Mouse (Mus musculus) monocyte, adult 5-6 weeks (primary cell): ENCODE measurements around the gene Pnmal2. TPM values are rescaled to one million over a fixed set of nuclear protein-coding genes. Genes with fewer than 3 reads are reported as not detected.
A peak's percentile ranks its signal among the peaks of the same experiment; 100 is the strongest.

Experiments used
- ATAC-seq: fragments of 153-309, 156-312 bp; replicated peaks from 2 replicates; pipeline ENCODE4 v1.8.0; 2017; ENCODE audit warnings: mild to moderate bottlenecking; ENCODE audit not compliant: low TSS enrichment, insufficient number of reproducible peaks, severe bottlenecking, poor library complexity, low FRiP score
- total RNA-seq: library from RNA; stranded (forward); fragments of 200-1000, 200-491, 200-594 nt; gene quantifications from 3 replicates; pipeline ENCODE4 v1.2.3, GENCODE M21; 2017

Pnmal2 gene
- total RNA-seq, 1 experiment from 2014 or later, result not detected

DNA sequence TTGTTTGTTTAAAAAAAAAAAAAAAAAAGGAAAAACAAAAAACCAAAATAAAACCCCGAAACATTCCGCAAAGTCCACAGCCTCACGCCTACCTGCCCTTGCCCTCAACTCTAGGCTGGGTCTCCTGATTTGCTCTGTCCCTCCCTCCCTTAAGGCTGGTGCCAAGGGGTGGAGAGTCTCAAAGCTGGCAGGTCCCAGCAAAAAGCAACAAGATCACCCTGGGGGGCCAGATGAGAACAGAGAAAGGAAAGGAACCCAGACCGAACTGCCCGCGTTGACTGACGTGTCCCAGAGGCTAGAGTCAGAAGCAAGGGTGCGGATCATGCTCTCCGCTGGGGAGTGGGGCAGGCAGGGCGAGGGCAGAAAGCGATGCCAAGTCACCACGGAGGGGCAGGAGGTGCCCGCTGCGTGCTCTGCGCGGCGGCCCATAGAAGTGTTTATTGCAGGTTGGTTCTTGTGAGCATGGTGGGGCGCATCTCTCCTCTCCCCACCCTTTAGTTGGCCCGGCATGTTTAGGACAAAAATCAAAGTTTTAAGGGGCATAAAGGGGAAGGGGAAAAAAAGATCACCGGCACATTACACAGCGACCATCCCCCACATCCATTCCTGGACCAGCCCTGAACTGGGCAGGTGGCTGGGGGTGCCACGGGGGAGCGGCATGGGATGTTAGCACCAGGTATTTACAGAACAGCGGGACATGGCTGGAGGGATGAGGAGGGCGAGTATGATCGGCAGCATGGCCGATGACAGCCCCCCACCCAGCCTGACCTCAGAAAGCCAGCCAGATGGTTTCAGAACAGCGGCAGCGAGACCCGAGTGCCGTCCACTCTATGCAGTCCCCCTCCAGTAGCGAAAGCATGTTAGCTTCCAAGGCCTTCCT lies 28.8 kb upstream of the Pnmal2 start:
- ATAC-seq, result no peak

DNA sequence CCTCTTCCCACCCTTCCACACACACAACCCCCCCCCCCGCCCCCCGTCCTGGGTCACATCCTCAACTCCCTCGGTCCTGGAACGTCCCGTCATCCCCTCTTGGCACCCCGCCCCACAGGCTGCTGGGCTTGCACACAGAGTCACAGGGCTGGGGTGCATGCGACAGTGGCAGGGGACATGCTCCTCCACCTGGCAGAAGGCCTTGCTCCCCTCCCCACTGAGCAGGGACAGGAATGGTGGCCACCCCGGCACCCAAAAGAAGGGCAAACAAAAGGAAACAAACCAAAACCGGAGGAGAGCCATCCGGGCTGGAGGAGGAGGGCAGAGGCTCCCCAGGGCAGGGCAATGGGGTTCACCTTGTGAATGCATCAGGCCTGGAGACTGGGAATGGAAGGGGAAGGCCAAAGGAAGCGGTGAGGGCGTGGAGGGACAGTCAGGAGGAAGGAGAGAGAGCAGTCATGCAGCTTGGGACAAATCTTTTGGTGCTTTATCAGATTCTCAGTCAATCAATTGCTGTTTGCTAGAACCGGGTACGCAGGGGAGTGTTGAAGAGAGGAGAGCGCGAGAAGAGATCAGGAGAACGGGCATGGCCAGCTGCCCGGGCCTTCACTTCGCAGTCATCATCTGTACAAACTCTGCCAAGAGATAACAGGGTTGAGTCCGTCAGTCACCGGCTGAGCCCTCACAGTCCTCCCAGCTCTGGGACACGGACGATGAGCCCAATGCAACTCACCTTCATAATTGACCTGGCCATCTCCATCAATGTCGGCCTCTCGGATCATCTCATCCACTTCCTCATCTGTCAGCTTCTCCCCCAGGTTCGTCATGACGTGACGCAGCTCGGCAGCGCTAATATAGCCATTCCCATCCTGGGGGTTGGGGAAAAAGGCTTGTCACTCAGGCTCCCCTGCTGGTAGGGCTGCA lies 27.9 kb upstream of the Pnmal2 start:
- ATAC-seq, result no peak

DNA sequence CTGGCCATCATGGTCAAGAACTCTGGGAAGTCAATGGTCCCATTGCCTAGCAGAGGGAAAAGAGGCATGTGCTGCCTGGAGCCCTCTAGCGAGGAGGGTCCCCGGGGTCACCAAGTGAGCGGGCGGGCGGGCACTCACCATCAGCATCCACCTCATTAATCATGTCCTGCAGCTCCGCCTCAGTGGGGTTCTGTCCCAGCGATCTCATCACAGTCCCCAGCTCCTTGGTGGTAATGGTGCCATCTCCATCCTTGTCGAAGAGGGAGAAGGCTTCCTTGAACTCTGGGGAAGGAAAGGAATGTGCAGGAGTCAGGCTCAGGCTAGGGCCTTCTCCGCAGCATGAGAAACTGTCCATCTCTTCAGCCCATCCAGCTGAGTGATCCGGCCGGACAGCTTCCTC lies 27.0 kb upstream of the Pnmal2 start:
- no peak for ATAC-seq

DNA sequence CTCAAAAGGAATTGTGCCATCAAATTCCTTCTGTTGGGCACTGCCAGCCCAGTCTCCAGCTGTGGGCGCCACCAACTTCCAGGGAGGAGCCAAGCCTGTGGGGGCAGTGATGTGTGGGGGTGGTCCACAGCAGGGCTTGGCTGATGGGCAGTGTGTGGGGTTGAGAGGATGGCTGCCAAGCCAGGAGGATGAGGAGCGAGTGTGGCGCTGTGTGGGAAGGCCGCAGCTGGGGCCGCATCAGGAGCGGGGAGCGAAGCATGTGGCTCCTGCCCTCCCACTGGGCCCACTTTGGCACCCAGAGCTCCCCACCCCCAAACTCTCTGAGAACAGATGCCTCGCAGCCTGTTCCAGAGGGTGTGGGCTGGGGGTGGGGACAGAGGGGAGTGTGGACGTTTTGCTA lies 26.5 kb upstream of the Pnmal2 start:
- ATAC-seq, result no peak

DNA sequence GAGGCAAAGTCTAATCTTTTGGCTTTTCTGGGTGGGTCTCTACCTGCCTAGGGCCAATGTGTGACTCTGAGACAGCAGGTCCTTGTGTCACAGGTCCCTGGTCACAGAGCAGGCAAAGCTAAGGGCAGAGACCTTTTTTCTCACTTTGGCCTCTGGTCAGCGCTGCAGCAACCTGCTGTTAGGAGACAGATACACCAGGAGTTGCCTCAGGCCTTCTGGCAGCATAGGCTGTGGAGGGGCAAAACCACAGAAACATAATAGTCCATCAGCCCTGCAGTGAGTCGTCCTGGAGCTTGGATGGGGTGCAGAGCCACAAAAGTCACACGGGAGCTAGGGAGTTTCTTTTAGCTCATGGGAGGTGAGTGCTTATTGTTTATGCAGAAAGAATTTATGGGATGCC lies 25.8 kb upstream of the Pnmal2 start:
- ATAC-seq, result no peak

DNA sequence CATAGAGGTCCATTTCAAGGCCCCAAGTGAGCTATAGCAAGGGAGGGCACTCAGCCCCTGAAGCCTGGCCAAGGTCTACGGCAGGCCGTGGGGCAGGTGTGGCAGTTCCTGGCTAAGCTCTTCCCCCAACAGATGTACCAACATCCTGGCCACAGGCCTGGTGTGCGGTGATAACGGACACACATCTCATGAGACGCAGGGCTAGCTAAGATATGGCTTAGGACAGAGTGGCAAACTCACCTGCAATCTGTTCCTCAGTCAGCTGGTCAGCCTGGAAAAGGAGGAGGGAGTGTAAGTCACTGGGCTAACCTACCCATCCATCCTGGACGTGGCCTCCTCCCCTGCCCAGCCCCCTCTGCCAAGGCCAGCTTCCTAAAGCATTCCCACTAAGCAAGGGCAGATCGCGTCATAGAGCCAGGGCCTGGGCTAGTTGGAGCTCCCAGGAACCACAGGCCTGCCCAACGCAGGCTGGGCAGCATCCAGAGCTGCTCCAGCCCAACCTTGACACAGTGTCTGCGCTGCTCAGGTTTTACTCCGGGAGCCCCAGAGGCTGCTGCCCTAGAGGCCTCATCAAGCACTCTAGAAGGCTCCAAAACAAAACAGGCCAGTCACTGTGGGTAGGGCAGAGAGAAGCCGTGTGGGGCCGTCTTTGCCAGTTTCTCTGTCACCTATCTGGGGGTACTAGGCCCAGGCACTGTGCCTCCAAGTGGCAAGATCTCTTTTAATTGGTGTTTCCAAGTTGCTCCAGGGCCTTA lies 24.9 kb upstream of the Pnmal2 start:
- ATAC-seq, result no peak

DNA sequence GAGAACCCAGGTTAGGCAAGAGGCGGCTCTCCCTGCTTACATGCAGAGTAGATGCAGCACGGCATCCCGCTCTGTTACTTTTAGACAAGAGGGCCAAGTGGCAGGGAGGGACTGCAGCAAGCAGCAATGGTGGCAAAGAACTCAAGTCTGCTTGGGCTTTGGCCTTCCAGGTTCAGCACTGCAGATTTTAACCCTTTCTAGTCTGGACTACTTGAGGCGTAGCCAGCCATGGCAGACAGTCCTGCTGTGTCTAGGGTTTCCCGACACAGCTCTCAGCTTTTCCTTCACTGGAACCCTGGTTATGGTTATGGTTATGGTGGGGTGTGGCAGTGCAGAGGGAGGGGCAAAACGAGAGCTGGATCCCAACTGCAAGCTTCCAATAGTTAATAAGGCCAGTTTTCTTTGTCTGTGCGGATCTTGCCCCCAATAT lies 24.3 kb upstream of the Pnmal2 start:
- ATAC-seq, result no peak

DNA sequence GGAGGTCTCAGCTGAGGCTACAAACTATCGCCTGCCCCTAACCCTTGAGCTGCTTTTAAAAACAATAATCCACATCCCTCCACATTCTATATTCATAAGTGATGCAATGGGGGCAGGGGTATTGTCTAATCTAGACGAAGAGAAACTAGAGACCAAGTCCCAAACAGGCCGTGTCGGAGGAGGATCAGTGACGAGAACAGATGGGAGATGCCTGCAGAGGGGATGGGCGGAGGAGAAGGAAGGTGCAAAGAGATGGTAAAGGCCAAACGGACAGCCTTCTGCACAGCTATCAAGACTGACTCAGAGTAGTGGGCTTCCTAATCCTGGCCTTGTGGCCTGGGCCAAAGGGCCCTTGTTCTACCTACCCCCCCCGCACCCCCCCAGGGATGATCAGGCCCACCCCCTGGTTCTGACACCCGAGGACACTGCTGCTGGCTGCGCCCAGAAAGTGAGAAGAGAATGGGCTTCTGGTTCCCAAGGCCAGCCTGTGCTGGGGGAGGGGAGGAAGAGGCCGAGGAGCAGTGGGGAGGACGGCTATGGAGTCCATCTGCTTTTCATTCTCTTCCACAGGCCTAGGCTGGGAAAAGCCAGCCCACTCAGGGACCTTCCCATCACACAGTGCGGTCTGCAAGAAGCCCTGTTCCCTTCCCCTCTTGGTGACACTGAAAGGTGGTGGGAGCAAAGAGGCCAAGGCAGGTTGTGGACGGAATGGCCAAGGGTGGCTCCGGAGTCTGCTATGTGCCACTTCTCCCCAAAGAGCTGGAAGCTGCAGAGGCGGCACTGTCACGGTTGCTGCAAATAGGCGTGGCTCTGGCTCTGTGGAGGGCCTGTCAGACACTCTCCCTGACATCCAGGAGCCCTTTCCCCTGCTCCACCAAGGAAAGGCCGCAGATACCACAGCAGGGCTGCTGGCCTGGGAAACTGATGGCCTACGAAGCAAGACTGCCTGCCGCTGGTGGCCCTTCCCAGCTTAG lies 23.4 kb upstream of the Pnmal2 start:
- no peak for ATAC-seq

DNA sequence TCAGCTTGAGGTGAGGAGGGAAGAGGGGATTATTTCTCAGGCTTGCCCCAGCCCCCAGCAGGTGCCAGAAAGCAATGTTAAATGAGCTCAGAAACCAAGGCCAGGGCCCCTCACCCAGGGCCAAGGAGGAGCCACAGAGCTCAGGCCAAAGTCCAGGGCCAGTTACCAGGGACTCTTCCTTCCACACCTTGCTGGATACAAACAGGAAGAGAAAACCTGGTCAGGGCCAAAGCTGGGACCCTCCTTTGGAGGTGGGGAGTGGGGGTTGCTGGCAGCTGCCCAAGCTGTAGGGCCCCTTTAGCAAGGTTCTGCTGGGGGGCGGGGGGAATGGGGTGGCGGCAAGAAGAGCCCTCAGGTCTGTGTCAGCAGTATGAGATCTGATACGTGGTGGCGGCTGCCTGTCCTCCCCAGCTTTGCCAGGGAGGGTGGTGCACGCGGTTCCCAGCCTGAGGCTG lies 22.6 kb upstream of the Pnmal2 start:
- no peak for ATAC-seq

DNA sequence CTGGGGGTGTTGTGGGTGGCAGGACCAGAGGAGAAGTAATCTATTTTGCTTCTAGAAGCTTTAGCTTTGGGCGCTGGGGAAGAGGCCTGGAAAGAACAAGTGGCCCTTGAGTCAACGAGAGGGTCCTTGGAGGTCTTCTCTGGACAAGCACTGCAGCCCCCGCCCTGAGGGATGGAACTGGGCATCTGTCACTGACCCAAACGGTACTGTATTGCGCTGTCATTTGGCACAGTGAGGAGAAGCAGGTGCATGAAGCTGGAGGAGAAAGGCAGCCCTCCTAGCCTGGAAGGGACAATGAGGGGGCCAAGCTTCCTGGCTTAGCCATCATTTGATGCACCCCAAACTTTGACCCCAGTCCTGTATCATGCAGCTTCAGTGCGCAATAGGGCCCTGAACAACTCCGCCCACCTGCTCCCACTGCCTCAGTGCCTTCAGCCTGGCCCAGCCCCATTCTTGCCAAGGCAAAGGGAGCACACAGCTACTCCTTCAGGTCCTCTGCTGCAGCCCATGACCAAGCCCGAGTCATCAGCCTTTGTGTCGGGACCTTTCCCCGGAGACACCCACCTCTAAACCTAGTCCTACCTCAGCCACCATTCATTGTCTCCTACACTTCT lies 22.0 kb upstream of the Pnmal2 start:
- no peak for ATAC-seq

DNA sequence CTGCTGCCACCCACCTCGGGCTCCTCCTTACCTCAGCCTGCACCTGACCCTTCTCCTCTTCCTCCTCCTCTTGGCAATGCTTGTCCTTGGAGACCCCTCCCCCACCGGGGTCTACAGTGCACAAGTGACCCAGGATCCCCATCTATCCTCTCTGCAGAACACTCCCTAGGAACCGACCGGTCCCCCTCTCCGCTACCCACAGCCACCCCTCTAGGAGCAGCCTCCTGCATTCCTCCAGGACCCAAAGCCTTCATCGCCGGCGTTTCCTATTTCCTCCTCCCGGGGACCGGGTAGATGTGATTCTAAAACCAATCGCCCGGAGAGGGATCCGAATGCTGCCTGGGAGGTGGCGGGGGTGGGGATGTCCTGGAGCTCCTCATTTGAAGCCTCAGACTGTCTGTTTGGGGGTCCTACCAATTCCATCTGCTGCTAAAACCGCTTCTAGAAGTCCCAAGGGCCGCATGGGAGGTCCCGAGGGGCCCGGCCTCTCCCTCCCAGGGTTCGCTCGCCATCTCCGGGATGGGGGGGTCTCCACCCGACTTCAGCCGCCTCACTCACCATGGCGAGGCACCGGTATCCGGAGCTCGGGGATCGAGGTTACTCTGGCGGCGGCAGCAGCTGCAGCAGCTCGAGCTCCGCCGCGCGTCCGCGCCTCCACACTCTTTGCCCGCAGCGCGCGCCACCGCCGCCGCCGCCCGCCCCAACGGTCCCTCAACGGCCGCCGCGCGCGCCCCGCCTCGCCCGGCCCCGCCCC lies 21.0 kb upstream of the Pnmal2 start:
- 0 out of 2 replicates have a peak, but pooled peaks have one; percentile 0 for ATAC-seq

DNA sequence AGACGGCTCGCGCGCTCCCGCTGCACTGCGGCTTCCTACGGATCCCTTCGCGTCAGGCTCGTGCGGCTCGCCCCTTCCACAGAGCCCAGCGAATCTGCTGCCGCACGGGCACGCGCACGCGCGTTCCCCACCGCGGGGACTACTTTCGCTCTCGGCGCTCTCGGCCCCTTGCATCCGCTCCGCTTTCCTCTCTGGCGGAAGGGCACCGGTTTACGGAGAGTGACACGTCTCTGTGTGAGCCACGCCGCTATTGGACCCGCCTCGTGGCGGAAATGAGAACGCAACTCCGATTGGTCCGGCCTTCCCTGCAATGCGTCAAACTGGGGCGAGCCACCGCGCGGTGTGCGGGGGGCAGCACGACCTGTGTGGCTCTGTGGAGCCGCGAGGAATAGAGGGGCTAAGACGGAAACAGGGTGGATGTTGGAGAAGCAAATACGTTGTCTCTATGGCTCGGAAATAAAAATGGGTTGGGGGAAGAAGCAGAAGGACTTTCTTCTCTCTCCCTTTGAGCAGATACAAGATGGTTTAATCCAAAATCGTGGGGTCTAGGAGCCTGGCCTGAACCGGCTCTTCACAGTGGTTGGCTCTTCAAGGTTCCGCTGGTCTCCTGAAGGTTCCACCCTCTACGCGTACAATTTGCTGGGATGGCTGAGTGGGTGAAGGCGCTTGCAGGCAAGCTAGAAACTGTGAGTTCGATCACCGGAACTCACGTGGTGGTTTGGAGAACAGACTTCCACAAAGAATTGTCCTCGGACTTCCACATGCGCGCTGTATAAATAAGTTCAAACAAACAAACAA lies 20.2 kb upstream of the Pnmal2 start, which contains the start of gene Calm3:
Calm3 (minus strand) TSS at position 78 of the 798 bp plus-strand sequence.
- peak; percentile 84 for ATAC-seq

DNA sequence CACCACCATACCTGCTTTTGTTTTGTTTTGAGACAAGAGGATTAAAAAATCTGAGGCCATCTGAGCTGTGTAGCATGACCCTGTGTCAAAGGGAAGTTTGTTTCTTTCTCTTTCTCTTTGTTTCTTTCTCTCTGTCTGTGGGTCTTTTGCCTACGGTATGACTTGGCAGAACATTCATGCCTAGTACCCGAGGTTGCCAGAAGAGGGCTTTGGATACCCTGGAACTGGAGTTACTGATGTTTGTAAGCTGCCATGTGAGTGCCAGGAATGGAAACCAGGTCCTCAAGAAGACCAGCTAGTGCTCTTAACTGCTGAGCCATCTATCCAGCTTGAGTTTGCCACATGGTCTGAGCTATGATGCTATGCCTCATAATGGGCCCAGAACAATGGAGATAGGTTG lies 16.1 kb upstream of the Pnmal2 start:
- no peak for ATAC-seq

DNA sequence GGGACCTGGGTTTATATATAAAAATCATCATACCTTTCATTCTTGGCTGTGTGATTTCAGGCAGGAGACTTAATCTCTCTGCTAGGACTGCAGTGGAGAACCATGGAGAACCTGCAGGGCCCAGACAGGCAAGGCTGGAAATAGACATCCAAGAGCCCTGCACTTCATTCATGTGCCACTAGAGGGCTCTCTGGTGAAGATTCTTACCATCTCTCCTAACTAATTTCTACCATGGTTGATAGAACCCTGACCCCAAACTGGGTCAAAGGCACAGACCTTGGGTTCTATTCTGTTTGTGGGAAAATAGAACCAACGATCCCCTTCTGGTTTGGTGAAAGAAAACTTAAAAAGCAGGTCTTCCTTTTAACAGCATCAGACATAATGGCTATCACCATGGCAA lies 13.6 kb upstream of the Pnmal2 start:
- ATAC-seq, result peak; percentile 75

DNA sequence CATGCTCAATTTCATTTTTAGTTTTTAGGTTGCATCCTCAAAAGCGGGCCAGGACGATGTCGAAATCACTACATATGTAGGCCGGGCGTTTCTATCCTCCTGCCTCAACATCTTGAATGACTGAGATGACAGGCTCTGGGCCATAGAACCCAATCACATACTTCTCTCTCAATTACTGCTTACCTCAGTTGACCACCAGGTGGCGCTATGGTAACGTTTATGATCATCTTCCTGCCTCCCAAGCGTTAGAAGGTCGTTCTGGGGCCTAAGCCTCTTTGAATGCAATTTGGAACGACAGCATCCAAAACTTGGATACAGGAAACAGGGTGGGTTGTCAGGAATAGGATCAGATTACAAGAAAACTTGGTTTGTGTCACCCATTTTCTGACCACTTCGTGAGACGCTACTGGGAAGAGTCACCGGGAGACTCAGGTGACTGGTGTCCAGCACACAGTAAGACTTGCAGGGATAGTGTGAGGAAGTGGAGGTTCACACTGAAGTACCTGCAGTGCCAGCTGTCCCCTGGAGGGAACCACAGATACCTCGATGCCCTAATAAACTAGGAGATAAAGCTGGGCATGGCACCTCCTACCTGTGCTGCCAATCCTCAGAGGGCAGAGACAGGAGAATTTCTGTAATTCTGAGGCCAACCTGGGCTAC lies 12.4 kb upstream of the Pnmal2 start:
- peak; percentile 74 for ATAC-seq
